In the genomic region with DNA sequence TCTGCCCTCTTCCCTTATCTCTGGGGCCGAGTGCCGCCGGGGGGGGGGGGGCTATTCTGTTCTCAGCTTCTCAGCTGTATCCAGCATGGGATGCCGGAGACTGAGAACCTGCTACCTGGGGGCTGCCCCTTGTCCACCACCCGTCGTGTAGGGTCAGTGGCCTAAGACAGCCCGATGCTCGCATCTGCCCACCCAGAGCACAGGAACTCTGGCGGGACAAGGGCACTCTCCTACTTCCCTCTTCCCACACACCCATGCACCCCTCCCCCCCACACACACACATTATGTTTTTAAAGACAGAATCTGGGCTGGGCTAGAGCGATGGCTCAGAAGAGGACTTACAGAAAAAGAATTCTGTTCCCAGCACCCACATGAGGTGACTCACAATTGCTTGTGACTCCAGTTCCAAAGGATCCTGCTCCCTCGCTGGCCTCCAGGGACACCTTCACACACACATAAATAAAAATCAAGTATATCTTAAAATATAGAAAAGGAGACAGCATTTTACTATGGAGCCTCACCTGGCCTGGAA, we compare ENCODE assay signal across 25 mouse cellular contexts. TPM values are rescaled to one million over a fixed set of nuclear protein-coding genes. Genes with fewer than 3 reads are reported as not detected.
DNase-seq lines count a peak whose midpoint lies in the region; ATAC-seq lines count a peak whose summit lies in the region.
"Had no signal": no experiment of that assay in that cellular context is flagged by ENCODE, and none has a peak within 500 bp of the region (broad histone marks: within the 10 kb centered on the region; RNA-seq: fewer than 3 reads in every experiment).

No protein-coding gene starts in this region.

- no peak overlapping the region for H3K4me3 ChIP-seq in intestine, embryonic 16.5 days (ENCODE audit: low read length)
- no peak overlapping the region for H3K4me3 ChIP-seq in intestine, embryonic 15.5 days (replicated peaks)
- H3K4me3 ChIP-seq: embryonic facial prominence, embryonic 13.5 days; forebrain, embryonic 12.5 days; gastrocnemius, adult 2 months; heart, embryonic 10.5 days had no signal

- peak; percentile 25 for DNase-seq in right cerebral cortex, adult 18-20 months
- no peak for DNase-seq in right cerebral cortex, adult 2 months (ENCODE audit: low spot score in 2 of 2)
- peak; percentile 60 for DNase-seq in NIH3T3 (ENCODE audit: low read depth)
- no peak for DNase-seq in thymus, postnatal 14 days
- DNase-seq in gastrocnemius, postnatal 25 days, result no peak
- DNase-seq: adrenal gland, adult 2 months; adrenal gland, postnatal 25 days; B cell, adult 2 months; cerebellum, adult 11 months; cerebellum, adult 9-10 months; cerebellum, postnatal 36 days; gastrocnemius, adult 2 months; gastrocnemius, postnatal 36 days; heart, adult 18-20 months; heart, postnatal 10 days; heart, postnatal 4 days; kidney, adult 11 months had no signal

- no peak overlapping the region for H3K4me2 ChIP-seq in intestine, embryonic 16.5 days (ENCODE audit: low read depth, low read length)
- no peak overlapping the region for H3K4me2 ChIP-seq in intestine, embryonic 15.5 days (replicated peaks)
- H3K4me2 ChIP-seq: embryonic facial prominence, embryonic 13.5 days; forebrain, embryonic 12.5 days; hindbrain, embryonic 14.5 days had no signal

- no peaks in the 10 kb centered on the region for H3K36me3 ChIP-seq in intestine, embryonic 16.5 days (ENCODE audit: control insufficient read depth, insufficient read depth, low read length)
- H3K36me3 ChIP-seq in intestine, embryonic 15.5 days, result no peaks in the 10 kb centered on the region
- H3K36me3 ChIP-seq: heart, embryonic 10.5 days had no signal

- H3K27ac ChIP-seq in intestine, embryonic 16.5 days (ENCODE audit: low read length), result no peak overlapping the region
- H3K27ac ChIP-seq in intestine, embryonic 15.5 days, result no peak overlapping the region
- H3K27ac ChIP-seq: embryonic facial prominence, embryonic 13.5 days; forebrain, embryonic 12.5 days; gastrocnemius, adult 2 months; heart, embryonic 10.5 days; hindbrain, embryonic 14.5 days had no signal

- ATAC-seq in intestine, embryonic 16.5 days, result no peak
- no peak for ATAC-seq in intestine, embryonic 15.5 days
- ATAC-seq: CD4-positive, CD25-positive, alpha-beta regulatory T cell, adult 4 months; forebrain, embryonic 16.5 days had no signal

- peak overlapping the region; percentile 14; the same call in 1 of the 2 replicates for H3K9ac ChIP-seq in intestine, embryonic 16.5 days (ENCODE audit: low read depth, low read length)
- H3K9ac ChIP-seq in intestine, embryonic 15.5 days, result no peak overlapping the region
- H3K9ac ChIP-seq: embryonic facial prominence, embryonic 13.5 days; forebrain, embryonic 12.5 days; hindbrain, embryonic 14.5 days had no signal

- no peaks in the 10 kb centered on the region for H3K27me3 ChIP-seq in intestine, embryonic 16.5 days (replicated peaks; ENCODE audit: control insufficient read depth, insufficient read depth, low read length)
- no peaks in the 10 kb centered on the region for H3K27me3 ChIP-seq in intestine, embryonic 15.5 days (replicated peaks)
- H3K27me3 ChIP-seq: embryonic facial prominence, embryonic 13.5 days had no signal

- no peaks in the 10 kb centered on the region for H3K9me3 ChIP-seq in intestine, embryonic 16.5 days (ENCODE audit: control insufficient read depth, low read length)
- H3K9me3 ChIP-seq in intestine, embryonic 15.5 days, result no peaks in the 10 kb centered on the region
- H3K9me3 ChIP-seq: embryonic facial prominence, embryonic 13.5 days; forebrain, embryonic 12.5 days; heart, embryonic 10.5 days had no signal

- H3K4me1 ChIP-seq in intestine, embryonic 16.5 days (ENCODE audit: control insufficient read depth, insufficient read depth, low read length), result peaks cover 12% of the 10 kb centered on the region
- H3K4me1 ChIP-seq in intestine, embryonic 15.5 days (replicated peaks), result peaks cover 6% of the 10 kb centered on the region

- WGBS in intestine, embryonic 16.5 days, result 51% methylated on average over 11 of the region's 11 CpGs
- WGBS in intestine, embryonic 15.5 days, result 51% methylated on average over 11 of the region's 11 CpGs

RNA-seq across cellular contexts. Expression of gene Rbck1, which starts 2.9 kb away (rescaled TPM):
- polyA plus RNA-seq in intestine, embryonic 16.5 days (2015; fragmentation: Nextera tagmentation; extraction: Ambion mirVana), result 82.5 and 83.2 TPM in 2 replicates
- 75.2 and 82.2 TPM in 2 replicates for polyA plus RNA-seq in intestine, embryonic 15.5 days (2015; fragmentation: Nextera tagmentation; extraction: Ambion mirVana)
- 10 to 100 TPM; 26.6 to 32.2 TPM for total RNA-seq in gastrocnemius, postnatal 25 days (2021)

RNA-seq across cellular contexts. Expression of gene Trib3, which starts 8.5 kb away (rescaled TPM):
- 4.4 and 7.1 TPM in 2 replicates for polyA plus RNA-seq in intestine, embryonic 16.5 days (2015; fragmentation: Nextera tagmentation; extraction: Ambion mirVana)
- polyA plus RNA-seq in intestine, embryonic 15.5 days (2015; fragmentation: Nextera tagmentation; extraction: Ambion mirVana), result 4.3 and 4.9 TPM in 2 replicates
- total RNA-seq in gastrocnemius, postnatal 25 days (2021), result 1 to 10 TPM in 1 of 2 experiments, under 1 TPM in 1; 0.74 to 1.8 TPM

RNA-seq across cellular contexts. Expression of gene Nrsn2, which starts 41.1 kb away (rescaled TPM):
- polyA plus RNA-seq in intestine, embryonic 16.5 days (2015; fragmentation: Nextera tagmentation; extraction: Ambion mirVana), result 2.5 and 2.7 TPM in 2 replicates
- polyA plus RNA-seq in intestine, embryonic 15.5 days (2015; fragmentation: Nextera tagmentation; extraction: Ambion mirVana), result 1.8 and 2.1 TPM in 2 replicates
- not detected for total RNA-seq in gastrocnemius, postnatal 25 days (2021)
- total RNA-seq: gastrocnemius, adult 2 months; gastrocnemius, postnatal 36 days; heart, adult 18-20 months; heart, postnatal 10 days; heart, postnatal 4 days had no signal
- polyA plus RNA-seq: CD4-positive, CD25-positive, alpha-beta regulatory T cell, adult 4 months had no signal

RNA-seq across cellular contexts. Expression of gene Tbc1d20, which starts 41.7 kb away (rescaled TPM):
- polyA plus RNA-seq in intestine, embryonic 16.5 days (2015; fragmentation: Nextera tagmentation; extraction: Ambion mirVana), result 35.8 and 37.7 TPM in 2 replicates
- polyA plus RNA-seq in intestine, embryonic 15.5 days (2015; fragmentation: Nextera tagmentation; extraction: Ambion mirVana), result 34.8 and 37.4 TPM in 2 replicates
- 10 to 100 TPM; 27.0 to 28.9 TPM for total RNA-seq in gastrocnemius, postnatal 25 days (2021)

Comparison
In these comparisons a context has a peak if more than half of its experiments do, and no peak if none do; other contexts are left out.
1. DNase-seq: peak in right cerebral cortex, adult 18-20 months (single experiment) and NIH3T3 (single experiment); none in right cerebral cortex, adult 2 months (0 of 2), thymus, postnatal 14 days (single experiment) and gastrocnemius, postnatal 25 days (single experiment).